Mouse (Mus musculus): ENCODE data around the gene Trmt1.

Trmt1 gene

DNA sequence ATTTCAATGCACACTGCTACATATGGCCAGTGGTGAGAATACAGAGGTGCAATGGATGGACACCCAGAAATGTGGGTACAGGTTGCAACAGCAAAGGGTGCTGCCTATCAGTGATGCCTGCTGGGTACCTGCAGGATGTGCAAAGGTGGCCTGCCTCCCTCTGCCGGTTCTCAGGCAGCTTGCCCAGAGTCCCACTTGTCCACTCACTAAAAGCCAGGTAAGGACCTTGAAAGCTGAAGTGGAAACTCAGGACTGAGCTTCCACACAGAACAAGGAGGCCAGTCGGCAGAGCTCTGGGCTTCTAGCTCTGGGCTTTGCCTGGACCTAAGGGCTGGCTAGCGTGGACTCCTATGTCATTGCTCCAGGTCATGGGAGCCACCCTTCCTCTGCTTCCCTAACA lies 25.2 kb downstream of the Trmt1 start:
- no peak for DNase-seq

DNA sequence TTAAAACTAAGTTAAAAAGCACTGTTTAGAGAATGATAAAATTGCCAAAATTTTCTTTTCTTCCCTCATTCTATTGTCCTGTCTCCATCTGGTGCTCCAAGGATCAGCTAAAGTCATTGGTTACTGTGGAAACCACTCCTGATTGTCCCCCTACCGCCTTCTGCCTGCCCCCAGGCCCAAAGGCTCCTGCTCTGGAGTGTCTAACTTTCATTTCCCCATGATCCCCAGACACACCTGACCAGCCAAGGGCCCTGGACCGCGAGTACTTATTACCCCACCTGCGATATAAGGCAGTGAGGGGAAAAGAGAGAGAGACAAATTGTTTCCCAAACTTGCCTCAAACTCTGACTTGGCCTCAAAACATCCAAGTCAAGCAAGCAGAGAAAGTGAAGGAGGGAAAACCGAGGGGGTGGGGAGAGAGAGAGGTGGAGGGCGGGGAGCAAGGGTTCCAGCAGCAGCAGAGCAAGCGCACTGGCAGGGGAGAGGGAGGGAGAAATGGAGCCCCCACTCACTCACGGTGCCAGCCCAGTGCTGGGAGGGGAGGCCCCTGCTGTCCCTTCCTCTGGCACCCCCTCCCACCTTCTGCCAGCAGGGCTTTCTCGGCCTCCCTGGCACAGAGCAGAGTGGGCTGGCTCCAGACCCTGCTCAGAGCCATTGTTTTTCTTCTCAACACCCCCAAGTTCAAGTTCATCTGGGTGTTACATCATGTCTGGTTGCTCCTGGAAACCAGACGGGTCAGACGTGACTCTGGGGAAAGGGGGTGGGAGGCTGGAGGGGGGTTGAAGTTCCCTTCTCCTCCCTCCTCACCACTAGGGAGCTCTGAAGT lies 26.0 kb downstream of the Trmt1 start:
- no peak for DNase-seq

DNA sequence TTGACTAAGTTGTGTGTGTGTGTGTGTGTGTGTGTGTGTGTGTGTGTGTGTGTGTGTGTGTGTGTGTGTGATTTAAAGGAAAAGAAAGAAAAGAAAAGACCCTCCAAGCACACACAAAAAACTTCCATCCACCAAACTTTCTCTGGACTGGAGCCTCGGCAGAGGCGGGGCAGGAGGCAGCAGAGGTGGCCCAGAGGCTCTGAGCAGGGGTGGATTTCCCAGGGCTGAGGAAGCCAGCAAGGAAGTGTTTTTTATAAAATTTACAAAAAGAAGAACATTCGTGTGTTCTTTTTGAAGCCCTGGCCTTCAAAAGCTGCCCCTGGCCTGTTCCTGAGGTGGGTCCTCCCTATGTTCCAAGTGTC lies 26.6 kb downstream of the Trmt1 start:
- no peak for DNase-seq

DNA sequence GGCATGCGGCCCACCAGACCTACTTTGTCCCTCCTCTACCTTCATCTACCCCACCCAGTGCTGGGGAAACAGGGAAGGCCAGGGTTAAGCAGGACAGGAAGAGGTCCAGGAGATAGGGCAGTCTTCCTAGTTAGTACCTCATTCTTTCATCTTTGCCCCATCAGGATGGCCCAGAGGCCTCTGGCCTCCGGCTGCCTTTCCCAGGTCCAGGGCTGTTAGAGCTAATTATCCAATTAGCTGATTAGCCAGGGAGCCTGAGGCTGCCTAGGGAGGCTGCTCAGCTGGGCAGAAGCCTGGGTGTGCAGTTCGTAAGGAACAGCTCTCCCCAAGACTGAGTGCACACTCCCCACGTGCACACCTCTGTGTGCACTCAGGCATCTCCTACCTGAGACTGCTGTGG lies 27.3 kb downstream of the Trmt1 start:
- no peak for DNase-seq

DNA sequence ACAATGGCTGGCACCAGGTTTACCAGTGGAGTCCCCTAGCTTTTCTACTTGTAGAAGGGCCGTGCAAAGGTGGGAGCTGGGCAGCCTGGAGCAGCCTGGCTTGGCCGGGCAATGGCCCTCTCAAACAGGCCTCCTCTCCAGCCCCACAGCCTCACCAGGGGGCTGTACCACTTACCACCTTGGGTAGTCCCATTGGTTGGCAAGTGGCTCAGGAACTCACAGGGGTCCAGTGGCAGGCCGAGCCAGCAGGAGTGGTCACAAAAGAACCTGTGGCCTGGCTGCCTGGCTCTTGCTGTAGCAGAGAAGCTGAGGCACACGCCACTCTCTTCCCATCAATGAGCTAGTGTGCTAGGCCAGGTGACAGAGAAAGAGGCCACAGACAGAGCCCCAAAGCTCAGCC lies 28.1 kb downstream of the Trmt1 start:
- DNase-seq: no peak

DNA sequence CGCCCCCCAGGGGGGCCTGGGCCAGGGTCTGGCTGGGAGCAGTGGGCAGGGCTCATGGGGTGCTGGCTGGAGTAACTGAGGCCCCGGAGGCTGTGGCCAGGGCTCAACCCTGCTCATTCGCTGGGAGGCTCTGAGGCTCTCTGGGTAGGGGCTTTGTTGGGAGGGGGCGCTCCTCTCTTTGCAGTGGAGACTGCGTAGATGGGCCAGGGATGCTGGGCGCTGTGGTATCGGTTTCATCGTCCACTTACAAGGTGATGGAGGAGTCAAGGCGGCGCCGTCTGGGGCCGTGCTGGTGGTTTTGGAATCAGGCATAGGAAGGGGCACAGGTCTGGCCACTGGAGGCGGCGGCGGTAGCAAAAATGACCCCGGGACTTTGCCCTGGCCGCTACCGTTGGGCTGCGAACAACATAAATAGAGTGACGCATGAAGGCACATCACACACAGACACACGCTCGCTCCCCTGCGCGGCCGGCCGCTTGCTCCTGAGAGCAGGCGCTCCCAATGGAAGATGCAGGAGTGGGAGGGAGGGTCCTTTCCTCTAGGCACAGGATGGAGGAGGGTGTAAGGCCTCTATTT lies 29.9 kb downstream of the Trmt1 start:
- no peak for DNase-seq

DNA sequence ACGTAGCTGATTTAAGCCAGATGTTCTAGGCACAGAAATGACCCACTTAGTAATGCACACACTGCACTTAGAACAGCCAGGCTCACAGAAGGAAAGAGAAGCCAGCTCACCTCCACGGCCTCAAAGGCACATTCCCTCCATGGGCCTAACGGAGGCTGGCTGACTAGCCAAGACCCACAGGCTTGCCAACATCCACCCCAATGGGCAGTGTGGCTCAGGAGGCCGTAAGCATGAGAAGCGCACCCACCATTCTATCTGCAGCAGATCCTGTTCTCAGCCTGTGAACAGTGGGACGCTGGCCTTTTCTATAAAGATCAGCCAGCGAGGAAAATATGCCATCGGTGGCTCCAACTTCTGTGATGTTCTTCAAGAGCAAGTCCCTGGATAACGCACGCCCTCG lies 30.7 kb downstream of the Trmt1 start:
- DNase-seq: no peak

DNA sequence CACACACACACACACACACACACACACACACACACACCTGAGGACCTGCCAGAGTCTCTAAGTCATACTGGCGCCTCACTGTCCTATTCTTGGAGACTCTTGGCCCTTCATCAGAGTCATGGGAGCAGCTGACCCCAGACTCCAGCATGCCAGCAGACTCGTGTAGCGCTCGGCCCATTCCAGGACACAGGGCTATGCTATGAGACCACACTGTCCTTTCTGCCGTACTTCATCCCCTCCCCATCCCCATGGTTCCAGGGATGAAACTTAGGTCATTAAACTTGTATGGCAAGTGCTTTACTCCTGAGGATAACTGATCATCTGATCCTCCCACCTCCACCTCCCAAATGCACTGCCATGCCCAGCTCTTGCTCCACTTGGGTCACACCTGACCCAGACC lies 32.4 kb downstream of the Trmt1 start:
- no peak for DNase-seq

DNA sequence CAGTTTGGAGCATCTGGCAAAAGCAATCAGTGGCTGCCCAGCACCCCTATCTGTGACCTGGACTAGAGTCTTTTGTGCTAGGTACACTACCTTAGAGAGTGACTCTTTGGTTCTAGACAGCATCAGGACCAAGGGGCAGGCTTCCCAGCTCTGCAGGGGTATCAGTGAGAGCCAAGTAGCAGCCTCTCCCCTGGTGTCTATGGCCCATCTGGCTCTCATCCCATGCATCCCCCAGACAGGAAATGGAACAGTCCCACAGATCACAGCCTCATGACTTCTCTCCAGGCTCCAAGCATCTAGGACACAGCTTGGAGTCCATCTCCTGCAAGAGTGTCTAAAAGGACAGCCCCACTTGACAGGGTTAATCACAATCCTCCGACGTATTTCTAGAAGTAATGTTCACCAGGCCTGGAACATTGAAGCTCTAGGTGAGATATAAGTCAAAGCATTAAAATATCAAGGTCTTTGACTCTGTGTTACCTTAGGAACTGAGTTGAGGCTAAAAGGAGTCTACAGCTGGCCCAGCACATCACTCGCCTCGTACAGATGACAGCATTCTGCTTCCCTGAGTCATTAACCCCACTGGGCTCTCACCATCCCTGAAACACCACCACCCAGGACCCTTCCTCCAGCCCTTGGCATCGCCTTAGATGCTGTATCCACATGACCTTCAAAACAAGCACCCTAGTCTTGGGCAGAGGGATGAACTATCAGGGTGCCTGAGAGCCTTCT lies 33.0 kb downstream of the Trmt1 start:
- no peak for DNase-seq

DNA sequence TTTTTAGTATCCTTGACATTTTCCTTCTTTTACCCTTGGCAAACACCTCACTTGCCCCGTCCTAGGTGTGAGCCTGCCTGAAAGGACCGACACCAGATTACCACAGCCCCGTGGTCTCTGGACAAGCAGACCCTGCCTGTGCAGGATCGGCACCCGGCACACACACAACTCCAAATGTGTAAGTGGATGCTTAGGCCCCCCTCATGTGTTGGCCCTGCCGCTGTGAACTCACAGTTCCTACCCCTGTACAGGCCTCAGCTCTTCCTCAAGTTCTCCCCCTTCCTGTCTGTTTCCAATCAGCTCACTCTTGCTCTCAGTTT lies 36.4 kb downstream of the Trmt1 start:
- no peak for DNase-seq

DNA sequence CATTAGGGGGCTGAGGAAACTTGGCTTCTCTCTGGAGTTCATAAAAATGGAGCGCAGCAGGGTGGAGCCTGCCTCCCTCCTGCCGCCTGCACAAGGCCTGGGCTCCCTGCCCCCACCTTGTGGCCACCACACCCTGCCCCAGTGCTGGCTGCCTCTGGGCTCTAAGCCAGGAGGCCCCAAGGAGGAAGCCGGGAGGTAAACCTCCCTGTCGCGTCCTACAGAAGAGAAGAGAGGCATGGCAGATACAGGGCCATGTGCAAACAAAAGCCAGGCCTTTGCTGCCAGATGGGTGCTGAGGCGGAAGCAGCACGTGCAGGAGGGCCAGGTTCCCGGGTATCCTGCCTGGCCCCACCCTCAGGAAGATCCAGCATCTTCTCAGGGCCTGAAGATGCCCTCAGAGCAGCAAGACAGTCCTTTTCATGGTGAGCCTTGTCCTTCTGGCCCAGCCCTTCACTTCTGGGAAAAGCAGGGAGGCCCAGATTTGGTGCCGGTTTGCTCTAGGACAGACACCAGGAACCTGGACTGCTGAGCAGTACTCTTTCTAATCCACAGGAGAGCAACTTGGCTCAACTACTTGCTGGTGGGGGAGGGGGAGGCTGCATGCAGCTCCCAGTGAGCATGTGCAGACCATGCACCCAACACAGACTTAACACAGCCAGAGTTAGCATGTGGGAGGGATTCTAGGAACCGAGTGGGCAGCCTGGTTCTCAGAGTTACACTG lies 36.9 kb downstream of the Trmt1 start, which contains the start of gene G430095P16Rik:
Gene G430095P16Rik, plus strand, starts transcription at position 158 of the 721 bp plus-strand sequence.
- no peak for DNase-seq

DNA sequence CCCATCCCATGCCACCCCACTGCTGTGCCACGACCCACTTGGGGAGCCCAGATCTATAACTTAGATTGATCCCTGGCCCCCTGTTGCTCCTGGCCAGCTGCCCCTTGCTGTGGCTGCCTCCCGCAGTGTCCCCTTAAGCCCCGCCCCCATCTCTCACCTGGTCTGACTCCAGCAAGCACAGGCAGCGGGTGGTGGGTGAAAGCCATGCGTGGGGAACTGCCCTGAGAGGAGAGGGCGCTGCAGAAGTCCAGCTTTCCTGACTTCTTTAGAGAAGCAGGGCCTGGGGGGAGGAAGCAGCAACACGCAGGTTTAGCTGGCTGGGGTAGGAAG lies 37.4 kb downstream of the Trmt1 start:
- no peak for DNase-seq

DNA sequence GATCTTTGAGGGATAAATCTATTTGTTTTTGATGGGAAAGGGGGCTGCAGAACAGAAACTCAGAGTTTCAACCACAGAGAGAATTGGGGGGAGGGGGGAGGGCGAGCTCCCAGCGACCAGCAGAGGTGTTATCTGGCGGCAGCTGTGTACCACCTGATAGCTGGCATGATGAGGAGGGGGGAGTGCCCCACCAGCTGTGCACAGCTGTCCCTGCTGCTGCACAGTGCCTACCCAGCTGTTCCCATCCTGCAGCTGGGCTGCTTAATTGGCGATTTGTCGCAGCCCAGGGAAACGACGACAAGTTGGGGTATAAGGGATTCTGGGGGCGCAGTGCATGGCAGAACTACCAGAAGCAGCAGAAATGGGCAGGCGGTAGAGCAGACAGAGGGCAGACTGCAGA lies 38.6 kb downstream of the Trmt1 start:
- DNase-seq: no peak

DNA sequence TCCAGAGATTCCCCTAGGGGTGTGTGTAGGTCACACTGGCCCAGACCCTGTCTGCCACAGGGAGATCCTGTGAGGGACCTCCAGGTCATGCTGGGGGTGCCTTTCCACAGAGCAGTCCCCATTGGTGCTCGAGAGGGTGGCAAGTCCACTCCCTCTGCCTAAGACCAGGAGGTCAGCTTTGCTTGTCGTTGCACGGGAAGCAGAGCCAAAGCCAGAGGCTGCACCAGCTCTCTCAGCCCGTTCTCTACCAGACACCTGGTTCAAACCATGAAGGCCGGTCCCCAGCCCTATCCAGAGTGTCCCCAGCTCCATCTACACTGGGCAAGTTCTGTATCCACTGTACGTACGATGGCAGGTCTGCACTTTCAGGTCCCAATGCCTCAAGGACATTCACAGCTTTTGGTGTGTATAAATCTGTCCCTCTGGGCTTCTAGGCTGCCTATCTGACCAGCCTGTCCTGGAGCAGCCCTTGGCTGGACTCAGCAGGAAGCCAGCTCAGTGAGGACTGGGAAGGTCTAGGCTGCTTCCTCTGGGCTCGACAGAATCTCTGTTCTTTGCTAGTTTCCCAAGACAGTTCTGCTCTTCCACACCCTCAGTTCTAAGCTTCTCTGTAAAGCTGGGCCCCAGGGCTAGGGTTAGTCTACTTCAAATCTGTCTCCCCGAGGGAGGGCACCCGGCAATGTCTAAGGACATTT lies 39.3 kb downstream of the Trmt1 start:
- no peak for DNase-seq

DNA sequence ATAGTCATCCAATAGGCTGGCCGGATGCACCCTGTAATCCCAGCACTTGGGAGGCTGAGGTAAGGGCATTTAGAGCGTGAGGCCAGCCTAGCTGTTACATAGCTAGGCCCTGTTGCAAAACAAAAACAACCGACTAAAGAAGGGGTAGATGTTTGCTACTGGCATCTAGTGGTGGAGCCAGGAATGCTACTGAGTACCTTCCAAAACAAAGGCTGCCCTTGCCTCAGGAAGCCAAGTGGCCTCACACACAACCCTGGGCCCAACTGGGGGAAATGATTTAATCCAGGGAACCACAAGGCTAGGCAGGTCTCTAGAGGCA lies 39.8 kb downstream of the Trmt1 start:
- peak; percentile 73 for DNase-seq

DNA sequence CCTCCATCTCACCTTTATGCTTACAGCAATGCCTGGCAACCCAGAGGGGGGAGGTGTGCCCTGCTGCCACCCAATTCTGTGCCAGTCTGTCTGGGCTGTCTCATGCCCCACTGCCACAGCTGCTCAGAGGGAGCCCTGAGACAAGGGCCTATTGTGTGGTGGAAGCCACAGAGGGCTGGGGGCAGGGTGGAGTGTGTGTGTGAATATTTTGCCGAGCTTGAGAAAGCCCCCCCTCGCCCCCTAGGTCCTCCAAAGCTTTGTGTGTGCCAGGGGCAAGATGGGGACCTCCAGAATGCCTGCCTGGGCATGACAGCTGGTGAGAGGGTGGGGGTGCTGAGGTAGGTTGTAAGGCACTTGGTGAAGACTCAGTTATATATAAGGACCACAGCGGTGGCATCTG lies 42.4 kb downstream of the Trmt1 start:
- peak; percentile 57 for DNase-seq

DNA sequence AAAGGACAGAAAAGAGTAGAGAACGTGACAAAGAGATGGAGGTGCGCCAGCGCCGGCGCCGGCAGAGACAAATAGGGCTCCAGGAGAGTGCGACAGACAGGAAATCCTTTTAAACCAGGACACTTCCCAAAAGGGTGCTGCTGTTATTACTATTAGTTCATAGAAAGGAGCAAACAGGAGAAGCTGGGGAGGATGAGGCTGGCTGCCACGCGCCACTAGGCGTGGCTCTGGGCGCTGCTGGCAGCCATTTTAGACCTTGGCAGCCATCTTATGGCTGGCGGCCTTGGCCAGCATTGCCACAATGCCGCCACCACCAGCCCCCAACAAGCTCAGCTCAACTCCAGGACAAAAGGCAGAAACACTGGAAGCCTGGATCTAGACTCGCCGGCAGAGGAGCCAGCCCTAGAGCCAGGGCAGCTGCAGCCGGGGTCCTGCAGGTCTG lies 43.8 kb downstream of the Trmt1 start:
- DNase-seq: peak; percentile 76

DNA sequence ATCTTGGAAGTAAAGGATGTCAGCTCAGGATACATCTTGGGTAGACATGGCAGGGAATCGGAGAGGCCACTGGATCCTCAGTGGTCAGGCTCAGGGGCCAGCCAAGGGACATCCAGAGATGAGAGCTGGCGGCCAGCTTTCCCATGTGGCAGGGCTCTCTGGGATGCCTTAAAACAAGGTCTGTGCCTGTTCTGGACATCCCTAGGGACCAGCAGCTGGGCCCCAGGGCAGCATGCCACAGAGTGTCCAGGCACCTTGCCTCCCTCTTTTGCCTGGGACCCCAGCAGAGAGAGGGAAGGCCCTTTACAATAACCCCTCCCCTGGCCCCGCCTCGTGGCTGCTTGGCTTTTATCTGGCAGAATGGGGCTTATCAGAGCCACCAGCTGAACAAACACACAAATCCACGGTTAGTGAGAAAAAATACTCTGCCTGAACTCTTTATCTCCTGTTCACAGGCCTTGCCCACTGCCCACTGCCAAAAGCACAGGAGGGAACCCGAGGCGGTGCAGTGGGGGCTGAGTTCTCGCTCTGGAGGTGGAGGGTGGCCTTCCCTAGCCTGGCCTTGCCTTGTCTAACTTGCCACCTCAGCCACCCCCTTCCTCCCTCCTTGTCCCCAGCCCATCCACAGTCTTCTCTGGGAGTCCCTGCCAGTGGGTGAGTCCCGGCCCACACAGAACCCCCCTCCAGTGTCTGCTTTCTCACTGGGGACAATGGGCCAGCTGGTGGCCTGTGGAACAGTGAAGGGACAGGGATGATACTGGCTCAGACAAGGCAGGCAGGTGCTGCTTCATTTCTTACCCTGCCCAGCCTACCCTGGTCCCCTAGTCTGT lies 44.6 kb downstream of the Trmt1 start:
- DNase-seq: no peak

DNA sequence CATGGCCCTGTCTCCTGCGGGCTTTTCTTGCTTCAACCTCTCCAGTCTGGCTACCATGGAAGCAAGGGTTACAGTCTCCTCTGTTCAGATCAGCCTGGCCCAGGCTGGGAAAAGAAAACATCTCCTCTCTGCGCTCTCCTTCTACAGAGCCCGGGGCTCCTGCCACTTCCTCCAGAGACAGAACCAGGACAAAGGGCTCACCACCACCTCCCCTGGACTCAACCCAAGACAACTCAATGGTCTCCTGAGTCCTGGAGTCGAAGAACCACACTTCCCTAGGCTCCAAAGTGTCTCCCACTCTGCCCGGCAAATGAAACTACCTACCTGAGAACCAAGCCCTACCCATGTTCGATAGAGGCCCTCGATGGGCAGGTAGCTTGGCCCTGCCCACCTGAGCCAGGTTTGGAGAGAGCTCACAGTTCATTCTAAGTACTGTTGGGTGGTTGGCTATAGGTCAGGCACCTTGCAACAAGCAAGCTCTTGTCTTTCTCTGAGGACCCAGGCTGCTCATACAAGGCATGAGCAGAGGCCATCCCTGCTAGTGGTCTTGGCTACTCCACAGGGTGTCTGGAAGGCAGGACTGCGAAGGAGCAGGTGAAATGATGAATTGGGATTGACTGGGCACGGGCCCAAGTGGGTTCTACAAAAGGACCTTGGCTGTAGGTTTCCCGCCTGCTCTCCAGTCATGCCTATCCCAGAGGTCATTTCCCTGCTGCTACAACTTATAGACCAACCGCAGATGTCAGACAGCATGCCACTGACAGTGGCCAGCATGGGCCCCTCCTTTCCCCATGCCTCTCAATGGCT lies 45.5 kb downstream of the Trmt1 start:
- DNase-seq: no peak

DNA sequence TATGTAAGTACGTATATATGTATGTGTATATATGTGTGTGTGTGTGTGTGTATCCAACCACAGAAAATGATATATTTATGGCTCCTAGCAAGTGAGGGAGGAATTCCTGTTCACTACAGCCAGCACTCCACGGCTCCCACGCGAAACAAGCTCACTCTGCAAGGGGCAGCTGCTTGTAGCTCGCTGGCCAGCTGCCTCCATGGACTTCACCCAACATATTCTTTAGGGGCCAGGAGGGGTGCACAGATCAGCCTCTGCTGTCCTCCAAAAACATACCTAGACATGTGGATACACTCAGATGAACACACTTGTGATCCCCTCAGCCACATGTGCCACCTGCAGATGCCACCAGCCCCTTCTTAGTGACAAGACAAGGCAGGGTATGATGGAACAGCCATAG lies 46.4 kb downstream of the Trmt1 start:
- no peak for DNase-seq

DNA sequence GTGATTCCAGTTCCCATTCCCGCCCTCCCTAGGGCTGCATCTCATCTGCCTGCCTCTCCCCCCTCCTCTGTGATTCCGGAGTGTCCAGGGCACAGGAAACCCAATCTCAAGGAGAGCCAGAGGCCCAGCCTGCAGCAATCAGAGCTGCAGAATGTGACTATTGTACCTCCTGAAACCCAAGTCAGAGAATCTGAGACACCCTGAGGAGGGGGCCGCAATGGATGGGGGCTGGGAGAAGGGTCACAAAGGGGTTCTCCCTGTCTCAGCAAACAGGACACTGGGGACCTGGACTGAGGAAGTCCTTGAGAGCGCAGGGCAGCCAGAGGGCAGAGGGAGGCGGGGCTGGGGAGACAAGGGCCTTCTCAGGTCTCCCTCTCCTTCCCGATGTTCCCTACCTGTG lies 46.9 kb downstream of the Trmt1 start:
- DNase-seq: no peak

DNA sequence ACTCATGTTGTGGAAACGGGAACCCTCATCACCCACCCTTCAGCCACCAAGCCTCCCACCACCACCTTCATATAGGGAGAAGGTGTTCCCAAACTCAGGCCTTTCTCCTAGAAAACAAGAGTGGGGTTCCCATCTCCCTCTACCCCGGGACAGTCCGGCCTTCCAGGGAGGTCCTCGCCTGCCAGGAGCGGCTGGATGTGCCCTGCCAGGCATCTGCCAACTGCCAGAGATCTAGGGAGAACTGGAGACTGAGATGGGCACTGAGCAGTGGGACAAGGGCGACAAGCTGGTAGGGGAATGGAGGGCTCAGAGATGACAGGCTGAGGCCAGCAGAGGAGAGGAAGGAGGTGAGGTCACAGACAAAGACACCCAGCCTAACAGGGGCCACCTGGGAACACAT lies 47.9 kb downstream of the Trmt1 start:
- DNase-seq: no peak
